Mouse (Mus musculus): ENCODE results near the gene Strn3. TPM values are rescaled to one million over a fixed set of nuclear protein-coding genes. Genes with fewer than 3 reads are reported as not detected.
"Not testable (repeated sequence)": the region's sequence is repeated elsewhere in the genome, so short reads cannot be mapped to it uniquely, and the experiment has no call there.

The Strn3 gene
- polyA plus RNA-seq, 1 experiment from 2014 or later, result 36.3 TPM

DNA sequence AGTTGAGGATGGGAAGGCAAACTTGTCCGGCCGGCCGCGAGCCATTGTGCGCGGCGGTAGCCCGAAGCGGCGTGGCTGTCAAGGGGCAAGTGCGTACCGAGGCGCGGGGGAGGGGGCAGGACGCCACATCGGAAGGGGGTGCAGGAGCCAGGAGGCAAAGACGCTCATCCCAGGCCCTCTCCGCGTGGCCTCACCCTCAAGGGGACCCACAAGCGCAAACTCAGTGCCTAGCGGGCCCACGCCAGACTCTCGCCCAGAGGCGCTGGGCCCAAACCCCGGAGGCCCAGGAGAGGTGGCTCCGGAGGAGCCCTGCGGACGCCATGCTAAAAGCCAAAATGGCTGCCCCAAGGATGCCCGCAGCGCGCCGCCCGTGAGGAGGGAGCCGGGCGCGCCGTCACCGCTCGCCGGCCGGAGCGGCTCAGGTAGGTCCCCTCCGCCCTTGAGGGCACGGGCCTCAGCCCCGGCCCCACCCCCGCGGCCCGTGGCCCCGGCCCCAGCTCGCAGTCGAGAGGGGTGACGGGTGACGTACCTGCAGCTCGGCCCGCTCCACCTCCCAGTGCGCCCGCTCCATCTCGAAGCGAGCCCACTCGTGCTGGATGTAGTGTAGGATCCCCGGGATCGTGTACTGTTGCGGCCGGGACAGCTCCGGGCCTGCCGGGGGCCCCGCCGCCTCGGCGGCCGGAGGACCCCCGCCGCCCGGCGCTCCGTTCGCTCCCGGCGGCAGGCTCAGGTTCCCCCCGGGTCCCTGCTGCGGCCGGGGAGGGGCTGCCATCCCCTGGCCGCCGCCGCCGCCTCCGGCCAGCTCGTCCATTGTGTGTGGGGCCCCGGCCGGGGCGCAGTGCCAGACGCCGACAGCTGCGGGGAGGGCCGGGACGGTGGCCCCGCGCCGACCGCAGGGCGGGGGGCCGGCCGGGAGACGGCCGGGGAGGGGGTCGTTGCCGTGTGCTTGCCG, 528 bp downstream of the Strn3 start, which contains the start of gene Ap4s1:
Gene Ap4s1 (plus strand): TSS at position 141 of the 952 bp plus-strand sequence.
- ATAC-seq (ENCODE audit: low FRiP score, low read depth), result peak; percentile 81
- under 1% methylated on average over 92 of the region's 108 CpGs for WGBS

DNA sequence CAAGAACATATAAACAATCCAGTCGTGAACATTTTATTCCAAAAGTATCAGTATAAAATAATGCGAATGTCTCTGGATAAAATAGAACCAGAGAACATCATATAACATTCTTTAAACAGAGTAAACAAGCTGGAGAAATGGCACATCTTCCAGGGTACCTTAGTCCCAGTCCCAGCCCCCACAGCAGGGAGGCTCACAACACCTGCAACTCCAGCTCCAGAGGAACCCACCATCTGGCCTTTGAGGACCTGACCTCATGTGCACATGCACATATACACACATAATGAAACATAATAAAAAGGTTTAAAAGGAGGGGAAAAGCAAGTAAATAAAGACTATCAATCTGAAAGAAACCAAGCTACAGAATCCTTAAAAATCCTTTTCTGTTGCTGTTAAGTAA, 3.2 kb downstream of the Strn3 start:
- Histone ChIP-seq H3K4me2 (no peak overlapping the region), H3K27me3 (no peaks in the 10 kb centered on the region), H3K4me1 (replicated peaks) (peaks cover 23% of the 10 kb centered on the region), H3K4me3 (no peak overlapping the region), H3K36me3 (no peaks in the 10 kb centered on the region), H3K9ac (no peak overlapping the region), H3K27ac (replicated peaks) (no peak overlapping the region), H3K9me3 (no peaks in the 10 kb centered on the region)
- no peak for ATAC-seq (ENCODE audit: low FRiP score, low read depth)
- WGBS, result 89% methylated on average over 2 of the region's 2 CpGs

More for the DNA sequence above, 528 bp downstream of the Strn3 start, which contains the start of gene Ap4s1:
- peak within 1 kb of the TSS; percentile 75 for H3K4me2 ChIP-seq
- no peaks in the 10 kb centered on the region for H3K36me3 ChIP-seq
- peak within 1 kb of the TSS; percentile 99 for H3K27ac ChIP-seq (replicated peaks)
- H3K27me3 ChIP-seq, result no peaks in the 10 kb centered on the region
- no peaks in the 10 kb centered on the region for H3K9me3 ChIP-seq
- peak within 1 kb of the TSS; percentile 99 for H3K9ac ChIP-seq
- H3K4me3 ChIP-seq, result peak within 1 kb of the TSS; percentile 54
- peaks cover 23% of the 10 kb centered on the region for H3K4me1 ChIP-seq (replicated peaks)

- no peak overlapping the region for H3K27ac ChIP-seq (replicated peaks)
Observed at GRCm38 (mm10) chr12:51678844-51679243, 12.9 kb downstream of the Strn3 start.

DNA sequence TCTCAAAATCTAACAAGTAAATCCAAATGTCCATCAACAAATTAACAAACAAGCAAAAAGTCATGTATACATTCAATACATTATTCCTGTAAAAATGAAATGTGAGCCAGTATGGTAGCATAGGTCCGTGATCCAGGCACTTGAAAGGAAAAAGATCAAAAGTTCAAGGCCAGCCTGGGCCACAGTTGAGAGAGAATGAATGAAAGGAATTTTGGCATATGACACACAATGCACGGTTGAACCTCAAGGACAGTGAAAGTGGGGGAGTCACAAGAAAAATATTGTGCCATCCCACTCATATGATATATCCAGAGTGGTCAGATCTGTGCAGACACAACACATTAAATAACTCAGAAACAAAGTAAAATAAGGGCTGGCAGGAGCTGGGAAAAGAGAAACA, 15.3 kb downstream of the Strn3 start:
- Histone ChIP-seq H3K36me3 (no peaks in the 10 kb centered on the region), H3K27me3 (no peaks in the 10 kb centered on the region), H3K4me1 (replicated peaks) (peaks cover 12% of the 10 kb centered on the region; the same call in 1 of the 2 replicates), H3K4me2 (no peak overlapping the region), H3K9me3 (no peaks in the 10 kb centered on the region), H3K27ac (replicated peaks) (no peak overlapping the region), H3K9ac (no peak overlapping the region), H3K4me3 (no peak overlapping the region)
- ATAC-seq (ENCODE audit: low FRiP score, low read depth), result no peak
- WGBS, result 74% methylated on average over 2 of the region's 2 CpGs

More at GRCm38 (mm10) chr12:51678844-51679243, 12.9 kb downstream of the Strn3 start:
- no peaks in the 10 kb centered on the region for H3K9me3 ChIP-seq
- no peaks in the 10 kb centered on the region for H3K27me3 ChIP-seq
- no peak overlapping the region for H3K4me2 ChIP-seq
- H3K36me3 ChIP-seq, result no peaks in the 10 kb centered on the region
- no peak overlapping the region for H3K4me3 ChIP-seq
- H3K4me1 ChIP-seq (replicated peaks), result peaks cover 7% of the 10 kb centered on the region; the same call in 1 of the 2 replicates
- 40% methylated on average over 1 of the region's 1 CpGs for WGBS
- H3K9ac ChIP-seq, result no peak overlapping the region
- ATAC-seq (ENCODE audit: low FRiP score, low read depth), result 0 out of 2 replicates have a peak, but pooled peaks have one; percentile 37

- no peak overlapping the region for H3K9ac ChIP-seq
- WGBS, result 65% methylated on average over 4 of the region's 4 CpGs
- ATAC-seq (ENCODE audit: low FRiP score, low read depth), result no peak
- H3K36me3 ChIP-seq, result no peaks in the 10 kb centered on the region
- peaks cover 5% of the 10 kb centered on the region; the same call in 1 of the 2 replicates for H3K4me1 ChIP-seq (replicated peaks)
- H3K9me3 ChIP-seq, result no peaks in the 10 kb centered on the region
- H3K27ac ChIP-seq (replicated peaks), result no peak overlapping the region
- H3K4me2 ChIP-seq, result no peak overlapping the region
- H3K4me3 ChIP-seq, result no peak overlapping the region
- H3K27me3 ChIP-seq, result no peaks in the 10 kb centered on the region
Observed at GRCm38 (mm10) chr12:51673270-51673669, 18.4 kb downstream of the Strn3 start.

DNA sequence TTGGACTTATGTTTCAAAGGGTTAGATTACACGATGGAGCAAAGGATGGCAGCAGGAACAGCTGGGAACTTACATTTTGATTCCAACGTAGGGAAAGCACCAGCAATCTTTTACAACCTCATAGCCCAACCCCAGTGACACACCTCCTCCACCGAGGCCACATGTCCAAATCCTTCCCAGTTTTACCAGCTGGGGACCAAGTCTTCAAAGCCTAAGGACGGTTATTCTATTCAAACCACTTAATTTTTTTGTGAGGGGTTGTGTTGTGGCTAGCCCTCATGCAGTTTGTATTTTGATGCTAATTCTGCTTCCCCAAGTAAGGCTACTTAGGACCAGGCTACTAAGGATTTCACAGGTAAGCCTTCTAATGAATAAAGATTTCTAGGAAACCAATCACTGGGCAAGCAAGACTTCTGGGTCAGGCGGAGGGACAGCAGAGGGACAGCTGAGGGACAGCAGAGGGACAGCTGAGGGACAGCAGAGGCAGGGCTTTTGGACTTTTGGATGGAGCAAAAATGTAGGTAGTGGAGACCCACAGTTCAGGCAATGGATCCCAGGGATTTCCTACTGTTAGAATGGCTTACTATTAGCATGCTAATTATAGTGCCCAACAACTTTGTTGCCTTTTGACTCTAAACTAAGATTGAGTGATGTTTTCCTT, 20.3 kb downstream of the Strn3 start:
- 27% methylated on average over 5 of the region's 5 CpGs for WGBS
- no peaks in the 10 kb centered on the region for H3K27me3 ChIP-seq
- ATAC-seq (ENCODE audit: low FRiP score, low read depth), result no peak
- H3K36me3 ChIP-seq, result no peaks in the 10 kb centered on the region
- peaks cover 5% of the 10 kb centered on the region; the same call in 1 of the 2 replicates for H3K4me1 ChIP-seq (replicated peaks)
- no peak overlapping the region for H3K27ac ChIP-seq (replicated peaks)
- H3K4me3 ChIP-seq, result no peak overlapping the region
- H3K9ac ChIP-seq, result no peak overlapping the region
- H3K9me3 ChIP-seq, result no peaks in the 10 kb centered on the region
- no peak overlapping the region for H3K4me2 ChIP-seq

GRCm38 (mm10) chr12:51666708-51667430, 24.8 kb downstream of the Strn3 start:
- no peak for ATAC-seq (ENCODE audit: low FRiP score, low read depth)
- WGBS, result 73% methylated on average over 4 of the region's 4 CpGs
- no peaks in the 10 kb centered on the region for H3K27me3 ChIP-seq
- no peak overlapping the region for H3K4me3 ChIP-seq
- H3K4me2 ChIP-seq, result no peak overlapping the region
- H3K4me1 ChIP-seq (replicated peaks), result no peaks in the 10 kb centered on the region
- no peaks in the 10 kb centered on the region for H3K9me3 ChIP-seq
- no peaks in the 10 kb centered on the region for H3K36me3 ChIP-seq
- H3K27ac ChIP-seq (replicated peaks), result no peak overlapping the region
- H3K9ac ChIP-seq, result no peak overlapping the region

GRCm38 (mm10) chr12:51663908-51664307, 27.8 kb downstream of the Strn3 start:
- no peaks in the 10 kb centered on the region for H3K4me1 ChIP-seq (replicated peaks)
- H3K4me3 ChIP-seq, result no peak overlapping the region
- no peak overlapping the region for H3K9ac ChIP-seq
- H3K27ac ChIP-seq (replicated peaks), result no peak overlapping the region
- no peak for ATAC-seq (ENCODE audit: low FRiP score, low read depth)
- no peak overlapping the region for H3K4me2 ChIP-seq
- H3K36me3 ChIP-seq, result no peaks in the 10 kb centered on the region
- no peaks in the 10 kb centered on the region for H3K27me3 ChIP-seq
- no peaks in the 10 kb centered on the region for H3K9me3 ChIP-seq

DNA sequence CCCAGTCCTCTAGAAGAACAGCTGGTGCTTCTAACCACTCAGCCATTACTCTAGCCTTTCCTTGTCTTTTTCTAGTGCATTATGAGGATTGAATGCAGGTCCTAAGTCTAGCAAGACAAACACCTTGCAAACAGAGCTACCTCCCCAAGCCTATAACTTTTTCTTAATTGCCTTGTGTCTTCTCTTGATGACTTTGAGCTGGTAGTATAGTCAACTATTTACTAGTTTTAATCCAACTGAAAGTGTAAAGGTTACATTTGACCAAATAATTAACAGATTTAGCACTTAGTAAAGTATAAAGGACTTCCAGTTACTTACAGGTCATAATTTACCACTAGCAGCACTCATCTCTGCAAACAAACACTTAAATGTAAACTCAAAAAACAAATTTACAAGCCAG, 28.7 kb downstream of the Strn3 start:
- H3K27ac ChIP-seq (replicated peaks), result no peak overlapping the region
- H3K4me3 ChIP-seq, result no peak overlapping the region
- H3K4me1 ChIP-seq (replicated peaks), result no peaks in the 10 kb centered on the region
- H3K9me3 ChIP-seq, result no peaks in the 10 kb centered on the region
- H3K4me2 ChIP-seq, result no peak overlapping the region
- no peaks in the 10 kb centered on the region for H3K27me3 ChIP-seq
- no peaks in the 10 kb centered on the region for H3K36me3 ChIP-seq
- ATAC-seq (ENCODE audit: low FRiP score, low read depth), result no peak
- no peak overlapping the region for H3K9ac ChIP-seq

- Histone ChIP-seq H3K9me3 (no peaks in the 10 kb centered on the region), H3K36me3 (peaks cover 8% of the 10 kb centered on the region; the same call in 1 of the 2 replicates), H3K4me1 (replicated peaks) (no peaks in the 10 kb centered on the region), H3K4me2 (no peak overlapping the region), H3K9ac (no peak overlapping the region), H3K27me3 (no peaks in the 10 kb centered on the region), H3K4me3 (no peak overlapping the region), H3K27ac (replicated peaks) (no peak overlapping the region)
- no peak for ATAC-seq (ENCODE audit: low FRiP score, low read depth)
- WGBS, result 81% methylated on average over 1 of the region's 1 CpGs
Observed at GRCm38 (mm10) chr12:51655944-51656465, 35.7 kb downstream of the Strn3 start.

GRCm38 (mm10) chr12:51649401-51649800, 42.3 kb downstream of the Strn3 start:
- H3K27me3 ChIP-seq; H3K27ac ChIP-seq (replicated peaks); H3K9me3 ChIP-seq; H3K9ac ChIP-seq; H3K4me1 ChIP-seq (replicated peaks); H3K4me3 ChIP-seq; ATAC-seq (ENCODE audit: low FRiP score, low read depth); H3K4me2 ChIP-seq: not testable (repeated sequence)
- H3K36me3 ChIP-seq, result peaks cover 27% of the 10 kb centered on the region

Measured in hindbrain, embryonic 15.5 days (tissue).